Mouse (Mus musculus): Measurements from ENCODE around the gene Slamf9. TPM values are rescaled to one million over a fixed set of nuclear protein-coding genes. Genes with fewer than 3 reads are reported as not detected.

Slamf9 gene
- total RNA-seq, 2 experiments from 2014 or later, result 0.53 to 0.93 TPM

DNA sequence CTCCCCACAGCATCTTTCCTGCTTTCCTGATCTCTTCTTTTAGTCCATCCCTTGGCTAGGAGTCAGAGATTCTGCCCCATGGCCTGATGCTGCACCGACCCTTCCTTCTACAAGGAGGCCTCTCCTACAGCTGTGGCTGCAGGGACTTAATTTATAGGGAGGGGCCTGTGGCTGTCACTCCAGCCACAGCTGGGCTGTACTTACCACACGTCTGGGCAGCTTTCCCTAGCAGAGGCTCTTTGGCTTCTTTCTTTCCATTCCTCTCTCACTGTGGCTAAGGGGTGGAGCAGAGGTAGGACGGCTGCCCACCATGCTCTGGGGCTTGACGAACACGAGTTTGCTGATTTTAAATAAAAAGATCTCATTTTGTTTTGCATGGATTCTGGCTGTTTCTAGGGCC is 31.8 kb downstream of the Slamf9 start:
- no peak for DNase-seq (ENCODE audit: low spot score in 2 of 2)
- intact Hi-C loops (cut with DNase I), result no loop called here

DNA sequence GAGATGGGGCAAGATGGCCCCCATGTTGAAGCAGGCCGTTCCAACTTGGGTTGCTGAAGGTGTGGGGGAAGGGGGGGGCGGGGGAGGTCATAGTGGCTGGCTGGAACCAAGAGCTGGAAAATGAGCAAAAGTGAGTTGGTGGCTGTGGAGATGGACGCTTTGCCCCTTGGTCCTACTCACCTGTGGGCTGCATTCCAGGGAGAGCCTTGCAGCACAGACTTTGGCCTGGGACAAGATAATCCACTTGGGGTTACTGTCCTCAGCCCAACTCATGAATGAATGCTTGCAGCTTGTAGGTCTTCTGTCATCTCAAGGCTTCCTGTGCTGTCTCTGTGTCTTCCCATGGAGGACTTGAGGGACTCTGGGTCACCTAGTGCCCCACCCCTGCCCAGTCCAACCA is 32.5 kb downstream of the Slamf9 start:
- no peak for DNase-seq (ENCODE audit: low spot score in 2 of 2)
- intact Hi-C loops (cut with DNase I), result no loop called here

DNA sequence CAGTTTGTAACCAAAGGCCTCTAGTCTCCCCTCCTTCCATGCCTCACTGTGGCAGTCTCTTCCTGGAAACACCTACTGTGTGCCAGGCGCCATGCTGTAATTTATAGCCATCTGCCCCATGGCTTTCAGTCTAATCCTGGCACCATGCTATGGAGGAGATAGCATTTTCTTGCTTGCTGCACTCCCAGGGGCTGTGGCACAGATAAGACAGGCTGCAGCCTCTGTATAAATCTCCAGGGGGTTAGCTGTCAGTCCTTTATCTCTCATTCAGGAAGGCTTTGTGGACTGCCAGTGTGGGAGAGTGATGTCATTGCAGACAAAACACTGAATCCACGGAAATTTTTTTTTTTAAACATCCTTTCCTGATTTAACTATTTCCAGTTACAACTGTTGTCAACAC is 33.0 kb downstream of the Slamf9 start:
- intact Hi-C loops (cut with DNase I), result no loop called here
- no peak for DNase-seq (ENCODE audit: low spot score in 2 of 2)

DNA sequence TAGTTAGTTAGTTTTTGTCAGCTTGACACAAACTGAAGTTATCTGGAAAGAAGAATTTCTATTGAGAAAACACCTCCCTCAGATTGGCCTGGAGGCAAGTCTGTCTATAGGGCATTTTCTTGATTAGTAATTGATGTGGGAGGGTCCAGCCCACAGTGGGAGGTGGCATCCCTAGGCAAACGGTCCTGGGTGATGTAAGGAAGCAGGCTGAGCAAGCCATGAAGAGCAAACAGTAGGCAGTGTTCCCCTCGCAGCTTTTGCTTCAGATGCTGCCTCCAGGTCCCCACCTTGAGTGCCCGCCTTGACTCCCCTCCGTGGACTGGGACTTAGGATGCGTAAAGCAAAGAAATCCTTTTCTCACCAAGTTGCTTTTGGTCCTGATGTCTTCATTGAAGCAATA is 34.1 kb downstream of the Slamf9 start:
- DNase-seq (ENCODE audit: low spot score in 2 of 2), result no peak
- intact Hi-C loops (cut with DNase I), result no loop called here

DNA sequence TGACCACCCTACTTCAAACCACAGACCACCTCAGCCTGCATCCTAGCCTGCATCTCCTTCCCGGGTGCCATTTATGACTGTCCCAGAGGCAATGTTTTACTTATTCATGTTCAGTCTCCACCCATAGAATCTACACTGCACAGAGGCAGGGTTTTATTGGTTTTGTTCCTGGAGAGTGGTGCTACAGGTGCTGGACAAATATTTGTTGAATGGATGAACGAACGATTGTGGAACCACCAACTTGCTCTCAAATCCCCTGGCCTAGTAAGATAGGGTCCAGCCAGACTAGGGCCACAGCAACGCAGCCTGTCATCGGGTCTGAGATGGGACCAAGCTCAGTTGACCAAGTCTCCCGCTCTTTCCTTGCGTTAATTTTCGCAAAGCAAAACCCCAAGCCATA is 34.8 kb downstream of the Slamf9 start:
- intact Hi-C loops (cut with DNase I), result no loop called here
- DNase-seq (ENCODE audit: low spot score in 2 of 2), result no peak

DNA sequence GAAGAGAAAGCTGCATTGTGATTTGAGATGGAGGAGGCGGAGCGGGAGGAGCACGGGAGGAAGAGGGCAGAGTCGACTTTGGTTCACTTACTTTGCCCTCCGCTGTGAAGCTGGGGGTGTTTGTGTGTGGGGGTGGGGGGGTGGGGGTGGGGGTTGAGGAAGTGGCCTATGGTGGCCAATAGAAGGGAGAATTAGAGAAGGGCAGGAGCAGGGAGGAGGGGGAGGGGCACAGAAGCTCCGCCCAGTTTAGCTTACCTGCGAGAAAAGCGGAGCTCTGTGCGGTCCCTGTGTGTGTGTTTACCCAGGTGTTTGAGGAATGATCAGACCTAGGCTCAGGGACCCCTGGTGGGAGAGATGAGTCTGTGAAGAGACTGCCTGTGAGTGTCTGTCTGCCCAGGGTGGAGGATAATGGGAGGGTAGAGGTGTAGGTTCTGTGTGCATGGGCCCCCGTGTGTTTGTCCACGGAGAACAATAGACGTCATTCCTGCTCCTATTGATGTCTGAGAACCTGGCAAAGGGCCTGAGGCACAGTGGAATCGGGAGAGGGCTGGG is 35.3 kb downstream of the Slamf9 start:
- intact Hi-C loops (cut with DNase I), result no loop called here

DNA sequence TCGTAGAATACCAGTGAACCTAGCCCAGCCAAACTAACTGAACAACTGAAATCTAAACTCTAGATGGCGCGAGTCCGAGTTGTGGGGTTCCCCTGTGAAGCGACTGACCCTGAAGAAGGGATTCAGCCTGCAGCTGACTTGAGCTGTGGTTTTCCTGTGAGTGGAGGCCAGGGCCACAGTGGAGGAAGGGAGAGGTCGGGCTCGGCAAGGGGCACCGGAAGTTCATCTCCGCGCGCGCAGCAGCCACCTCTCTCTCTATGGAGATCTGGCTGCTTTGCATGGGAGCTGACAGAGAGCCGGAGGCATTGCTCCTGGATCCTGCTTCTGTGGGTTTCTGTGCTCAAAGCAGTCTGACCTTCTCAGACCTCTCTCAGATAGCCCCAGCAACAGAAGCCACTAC is 37.8 kb downstream of the Slamf9 start:
- peak in 1 of 2 experiments; percentile 39 for DNase-seq (ENCODE audit: low spot score in 2 of 2)
- intact Hi-C loops (cut with DNase I), result no loop called here

More for the DNA sequence above, 35.3 kb downstream of the Slamf9 start:
- no peak for DNase-seq (ENCODE audit: low spot score in 2 of 2)

DNA sequence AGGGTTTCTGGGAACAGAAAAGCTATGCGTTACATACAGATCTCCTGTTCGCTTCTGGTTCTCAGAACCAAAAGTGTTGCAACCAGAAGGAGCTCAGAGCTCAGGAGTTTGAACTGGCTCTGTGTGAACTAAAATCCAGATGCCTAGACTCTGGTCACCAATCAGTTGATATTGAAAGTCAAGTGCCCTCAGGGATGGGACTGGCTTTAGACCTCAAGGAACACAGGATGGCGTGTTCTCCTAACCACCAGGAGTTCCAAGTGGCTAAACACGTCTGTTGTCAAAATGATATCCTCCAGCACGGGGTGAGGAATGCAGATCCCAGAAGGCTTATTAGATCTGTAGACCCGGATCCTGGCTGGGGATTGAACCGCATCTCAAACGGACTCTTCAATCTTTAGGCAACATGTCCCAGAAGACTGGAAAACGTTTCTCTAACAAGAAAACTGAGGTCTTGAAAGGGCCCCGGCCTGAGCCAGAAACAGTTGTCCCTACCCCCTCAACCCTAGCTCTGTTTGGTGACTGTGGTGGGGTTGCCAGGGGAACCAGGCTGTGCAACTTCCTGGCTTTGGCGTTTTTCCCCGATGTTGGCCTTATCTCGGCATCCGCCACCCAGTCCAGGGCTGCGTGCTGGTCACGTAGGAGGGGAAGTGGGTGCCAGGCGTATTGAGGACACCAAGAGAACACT is 38.5 kb downstream of the Slamf9 start:
- intact Hi-C loops (cut with DNase I), result no loop called here

DNA sequence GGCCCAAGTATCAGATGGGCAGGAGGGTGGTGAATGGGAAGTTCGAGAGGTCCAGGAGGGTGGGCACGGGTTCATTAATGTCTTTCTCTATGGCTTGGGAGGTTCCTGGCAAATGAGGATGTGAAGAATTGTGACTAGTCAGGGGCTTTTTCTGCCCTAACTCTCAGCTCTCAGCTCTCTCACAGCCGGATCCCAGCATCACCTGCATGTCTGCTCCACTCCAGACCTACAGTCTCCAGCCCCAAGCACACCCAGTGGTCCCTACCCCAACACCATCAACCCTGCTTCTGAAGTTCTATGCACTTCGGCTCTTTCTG is 39.0 kb downstream of the Slamf9 start:
- intact Hi-C loops (cut with DNase I), result no loop called here
- DNase-seq (ENCODE audit: low spot score in 2 of 2), result no peak

More for the DNA sequence above, 38.5 kb downstream of the Slamf9 start:
- no peak for DNase-seq (ENCODE audit: low spot score in 2 of 2)

DNA sequence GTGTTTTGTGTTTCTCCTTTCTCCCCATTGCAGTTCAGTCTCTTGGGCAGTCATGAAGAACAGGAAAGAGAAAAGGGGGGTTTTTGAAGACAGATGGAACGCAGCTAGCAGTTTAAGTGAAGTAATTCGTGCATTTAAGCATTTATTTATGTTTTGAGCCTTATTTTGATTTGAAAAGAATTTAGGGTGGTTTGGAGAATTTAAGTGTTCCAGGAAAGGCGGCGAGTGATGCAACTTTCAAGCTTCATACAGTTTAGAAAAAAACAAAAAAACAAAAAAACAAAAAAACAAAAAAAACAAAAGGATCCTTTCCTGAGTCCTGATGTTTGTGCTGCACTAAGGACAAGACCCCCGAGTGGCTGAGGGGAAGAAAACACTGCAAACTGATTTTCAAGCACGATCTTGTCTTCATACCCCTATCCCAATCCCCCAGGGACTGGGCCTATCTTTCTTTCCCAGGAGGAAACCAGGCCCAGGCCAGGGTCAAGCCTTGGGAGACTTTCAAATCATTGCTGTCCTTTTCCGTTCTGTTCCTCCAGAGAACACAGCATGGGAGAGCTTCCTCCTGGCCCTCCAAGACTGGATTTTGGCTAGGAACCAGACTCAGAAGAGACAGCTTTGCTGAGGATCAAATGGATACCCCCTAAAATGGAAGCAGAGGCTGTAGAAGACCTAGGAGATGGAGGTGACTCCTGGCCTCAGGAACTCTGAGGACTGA is 39.6 kb downstream of the Slamf9 start:
- DNase-seq (ENCODE audit: low spot score in 2 of 2), result no peak
- intact Hi-C loops (cut with DNase I), result no loop called here

DNA sequence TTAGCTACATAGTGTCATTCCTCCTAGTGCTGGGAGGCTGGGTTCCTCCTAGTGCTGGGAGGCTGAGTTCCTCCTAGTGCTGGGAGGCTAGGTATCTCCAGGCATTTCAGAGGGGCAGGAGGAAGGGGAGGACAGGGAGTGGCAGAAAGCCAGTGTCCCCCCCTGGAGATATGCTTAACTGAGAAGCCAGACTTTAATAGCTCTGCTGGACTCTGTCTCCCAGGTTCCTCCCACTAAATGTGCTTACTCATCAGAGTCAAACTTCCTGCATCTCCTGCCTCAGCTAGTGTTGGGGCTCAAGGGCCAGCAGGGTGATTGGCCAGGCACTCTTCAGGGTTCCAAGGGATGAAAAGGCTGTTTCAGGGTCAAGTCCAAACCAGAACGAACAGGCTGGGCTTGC is 40.2 kb downstream of the Slamf9 start:
- no peak for DNase-seq (ENCODE audit: low spot score in 2 of 2)
- intact Hi-C loops (cut with DNase I), result no loop called here

DNA sequence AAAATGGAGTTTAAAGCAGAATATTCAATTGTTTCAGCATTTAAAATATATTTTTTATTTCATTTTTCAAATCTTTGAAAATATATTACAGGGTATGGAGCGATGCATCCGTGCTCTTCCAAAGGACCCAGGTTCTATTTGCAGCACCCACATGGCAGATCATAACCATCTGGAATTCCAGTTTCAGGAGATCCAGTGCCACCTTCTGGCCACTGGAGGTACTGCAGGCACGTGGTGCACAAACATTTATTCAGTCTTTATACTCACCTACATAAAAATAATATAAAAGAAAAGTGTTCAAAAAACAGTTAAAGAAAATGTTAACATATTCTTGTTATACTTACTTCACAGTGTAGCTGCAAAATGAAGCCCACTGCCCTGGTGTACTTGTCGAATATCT is 42.9 kb downstream of the Slamf9 start:
- intact Hi-C loops (cut with DNase I), result no loop called here
- DNase-seq (ENCODE audit: low spot score in 2 of 2), result no peak

DNA sequence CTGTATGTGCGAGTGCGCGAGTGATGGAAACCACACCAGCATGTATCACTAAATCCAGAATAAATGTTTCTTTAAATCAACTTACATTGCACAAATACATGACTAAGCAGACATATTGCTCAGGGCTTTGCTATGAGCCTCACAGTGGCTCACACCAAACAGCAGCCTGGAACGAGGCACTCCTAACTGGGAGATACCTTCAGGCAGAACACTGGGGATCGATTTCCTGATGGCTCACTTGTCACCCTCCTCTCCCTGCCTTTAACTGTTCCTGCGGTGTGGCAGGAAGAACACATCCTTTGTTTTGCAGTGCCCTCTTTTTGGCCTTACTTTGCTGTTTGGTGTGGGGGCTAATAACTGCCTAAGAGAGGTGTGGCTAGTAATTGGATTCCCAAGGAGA is 44.5 kb downstream of the Slamf9 start:
- no peak for DNase-seq (ENCODE audit: low spot score in 2 of 2)
- intact Hi-C loops (cut with DNase I), result loop anchor here (10.0 kb wide), 1 partner anchor 875 kb away; no protein-coding TSS in a partner anchor

DNA sequence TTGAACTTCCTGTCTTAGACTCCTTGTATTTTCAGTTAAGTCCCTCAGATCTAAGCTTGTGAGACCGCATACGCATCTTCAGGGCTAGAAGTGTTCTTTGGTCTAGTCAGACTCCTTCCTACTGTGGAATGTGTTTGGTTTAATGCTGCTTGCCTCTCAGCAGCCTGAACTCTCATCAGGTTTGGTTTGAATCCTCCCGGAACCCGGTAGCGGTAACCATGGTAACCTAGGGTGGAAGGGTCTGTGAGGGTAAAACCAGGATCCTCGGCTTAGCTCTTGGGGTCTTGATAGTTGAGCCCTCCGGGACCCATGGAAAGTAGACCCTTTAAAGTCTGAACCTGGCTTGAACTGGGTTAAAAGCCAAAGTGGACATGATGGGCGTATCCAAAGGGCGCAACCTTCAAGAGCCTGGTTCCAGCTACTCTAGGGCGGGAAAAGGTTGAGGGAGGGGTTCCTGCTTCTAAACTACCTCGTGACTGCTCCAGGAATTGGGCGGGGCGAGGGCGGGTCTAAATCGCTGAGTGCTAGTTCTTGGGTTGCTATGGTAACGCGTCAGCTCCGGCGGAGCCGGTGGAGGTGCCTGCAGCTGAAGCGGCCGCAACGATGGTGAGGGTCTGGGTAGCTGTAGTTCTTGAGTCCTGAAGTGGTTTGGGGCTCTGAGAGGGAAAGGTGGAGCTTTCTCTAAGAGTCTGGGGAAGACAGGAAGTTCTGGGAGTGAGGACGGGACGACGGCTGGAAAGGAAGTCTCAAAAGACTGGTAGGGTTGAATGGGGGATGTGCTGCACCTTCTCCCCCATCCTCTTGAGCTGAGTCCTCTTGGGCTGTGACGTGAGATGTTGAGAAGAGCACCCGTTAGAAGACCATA is 45.6 kb downstream of the Slamf9 start, which contains the start of gene Cfap45:
Cfap45 (plus strand) TSS at position 226 of the 865 bp plus-strand sequence.
- intact Hi-C loops (cut with DNase I), result loop anchor here (10.0 kb wide), 1 partner anchor 874 kb away; no protein-coding TSS in a partner anchor
- peak; percentile 81 to 88 for DNase-seq (ENCODE audit: low spot score in 2 of 2)

DNA sequence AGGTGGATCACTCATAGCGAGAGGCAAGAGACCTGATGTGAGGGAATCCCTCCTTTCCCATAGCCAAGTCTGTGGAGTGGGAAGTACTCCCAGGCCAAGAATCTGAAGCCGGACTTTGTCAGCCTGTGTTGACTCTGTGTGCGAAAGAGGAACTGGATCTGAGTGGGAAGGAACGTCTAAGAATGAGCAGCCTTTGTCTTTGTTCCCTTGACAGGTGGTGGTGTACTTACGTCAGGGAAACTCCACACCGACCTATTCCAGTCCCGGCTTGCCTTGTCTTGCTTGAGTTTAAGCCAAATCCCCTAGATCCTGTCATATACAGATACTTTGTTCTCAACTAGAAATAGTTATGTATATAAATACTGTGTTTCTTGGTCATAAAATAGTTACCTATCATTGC is 47.4 kb downstream of the Slamf9 start:
- intact Hi-C loops (cut with DNase I), result loop anchor here (10.0 kb wide), 1 partner anchor 872 kb away; no protein-coding TSS in a partner anchor
- DNase-seq (ENCODE audit: low spot score in 2 of 2), result no peak

DNA sequence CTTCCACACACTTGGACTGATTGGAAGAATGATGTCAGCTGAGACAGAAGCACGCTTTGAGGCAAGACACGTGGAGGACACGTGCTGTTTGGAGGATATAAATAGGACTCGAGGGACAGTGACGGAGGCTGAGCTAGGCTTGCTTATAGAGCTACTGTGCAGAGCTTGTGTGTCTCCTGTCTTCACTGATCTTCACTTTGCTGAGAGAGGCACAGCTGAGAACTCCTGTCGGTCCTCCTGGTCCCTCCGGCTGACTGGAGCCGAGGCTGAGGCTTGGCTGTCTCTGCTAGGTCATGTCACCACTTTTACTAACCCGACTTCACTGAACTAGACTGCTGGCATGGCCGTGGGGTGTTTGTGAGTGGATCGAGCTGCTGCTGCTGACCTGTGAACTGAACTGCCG is 48.5 kb downstream of the Slamf9 start:
- peak in 1 of 2 experiments; percentile 70 for DNase-seq (ENCODE audit: low spot score in 2 of 2)
- intact Hi-C loops (cut with DNase I), result loop anchor here (10.0 kb wide), 1 partner anchor 871 kb away; no protein-coding TSS in a partner anchor

DNA sequence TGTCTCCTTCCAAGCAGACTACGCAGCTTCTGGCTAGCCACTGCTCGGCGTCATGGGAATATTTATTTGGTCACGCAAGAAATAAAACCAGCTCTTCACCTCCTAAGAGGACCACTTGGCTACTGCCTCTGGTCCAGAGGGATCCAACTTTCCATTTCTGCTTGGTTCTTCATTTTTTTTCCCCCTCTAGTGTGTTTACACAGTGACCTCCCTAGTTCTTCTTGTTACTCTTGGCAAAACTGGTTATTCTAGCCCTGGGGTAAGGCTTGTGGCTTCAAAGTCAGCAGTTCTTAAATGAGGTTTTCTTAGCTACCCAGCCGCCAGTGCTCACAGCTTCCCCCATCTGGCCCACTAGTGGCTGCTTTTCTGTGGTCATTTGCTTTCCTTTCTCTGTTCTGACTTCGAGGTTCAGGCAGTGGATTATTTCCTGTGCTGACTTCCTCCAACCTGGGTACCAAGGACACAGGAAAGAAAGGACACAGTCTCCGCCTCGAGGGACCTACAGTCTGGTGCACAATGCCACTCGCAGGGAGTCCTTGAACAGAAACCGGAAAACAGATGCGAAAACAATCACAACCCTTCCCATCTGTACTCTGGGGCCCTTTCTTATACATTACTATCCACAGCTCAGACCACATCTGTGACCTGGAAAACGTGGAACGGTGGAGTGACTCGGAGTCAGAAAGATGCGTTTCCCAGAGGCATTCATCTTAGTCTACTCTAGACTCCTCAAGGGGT is 50.0 kb downstream of the Slamf9 start:
- DNase-seq (ENCODE audit: low spot score in 2 of 2), result peak; percentile 19 to 33
- intact Hi-C loops (cut with DNase I), result loop anchor here (5.0 to 10.0 kb wide), 2 partner anchors 87 to 870 kb away; no protein-coding TSS in a partner anchor

DNA sequence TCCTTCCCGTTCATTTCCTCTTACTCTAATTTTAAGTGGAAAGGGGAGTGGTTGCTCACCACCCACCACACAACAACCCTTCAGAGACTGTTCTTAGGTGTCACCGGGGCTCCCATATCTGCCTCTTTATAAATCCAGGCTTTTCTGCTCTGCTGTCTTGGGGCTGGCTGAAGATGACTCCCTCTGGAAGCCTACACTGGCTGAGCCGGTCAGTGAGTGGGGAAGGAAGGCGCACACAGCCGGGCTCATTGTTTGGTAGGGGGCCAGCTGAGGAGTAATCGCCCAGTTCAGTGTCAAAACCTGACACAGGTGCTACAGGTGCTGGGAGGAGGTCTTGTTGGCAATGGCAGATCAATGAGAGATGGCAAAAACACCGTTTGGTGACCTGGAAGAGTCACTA is 50.8 kb downstream of the Slamf9 start:
- intact Hi-C loops (cut with DNase I), result loop anchor here (5.0 to 10.0 kb wide), 2 partner anchors 86 to 869 kb away; no protein-coding TSS in a partner anchor
- DNase-seq (ENCODE audit: low spot score in 2 of 2), result no peak
